Mouse (Mus musculus) limb, embryonic 15.5 days (tissue): ENCODE data around the gene Rnf114. TPM values are rescaled to one million over a fixed set of nuclear protein-coding genes. Genes with fewer than 3 reads are reported as not detected.
A peak's percentile ranks its signal among the peaks of the same experiment; 100 is the strongest.

Source experiments
- ATAC-seq: fragments of 200-750 bp; cut with Nextera tagmentation; 2 replicates; pipeline ENCODE4 v1.8.0; 2017; ENCODE audit warnings: low read depth, moderate TSS enrichment; ENCODE audit not compliant: insufficient number of reproducible peaks, low FRiP score, low TSS enrichment
- H3K27ac ChIP-seq: fragments of 300-500 bp; sonication (generic); 2 replicates; pipeline ENCODE4 v1.5.1; 2015; ENCODE audit warnings: moderate library complexity, mild to moderate bottlenecking, inconsistent platforms
- H3K27me3 ChIP-seq: fragments of 300-500 bp; sonication (generic); 2 replicates; pipeline ENCODE4 v1.6.1; 2015; ENCODE audit warnings: inconsistent platforms
- H3K36me3 ChIP-seq: fragments of 300-500 bp; sonication (generic); 2 replicates; pipeline ENCODE4 v1.6.1; 2015; ENCODE audit warnings: inconsistent platforms
- H3K4me1 ChIP-seq: fragments of 300-500 bp; sonication (generic); 2 replicates; pipeline ENCODE4 v1.6.1; 2015; ENCODE audit warnings: inconsistent platforms
- H3K4me2 ChIP-seq: fragments of 300-500 bp; sonication (generic); 2 replicates; pipeline ENCODE4 v1.6.1; 2015; ENCODE audit warnings: mild to moderate bottlenecking, inconsistent platforms
- H3K4me3 ChIP-seq: fragments of 300-500 bp; sonication (generic); 2 replicates; pipeline ENCODE4 v1.5.1; 2015; ENCODE audit warnings: mild to moderate bottlenecking, inconsistent platforms
- H3K9ac ChIP-seq: fragments of 300-500 bp; sonication (generic); 2 replicates; pipeline ENCODE4 v1.6.1; 2015; ENCODE audit warnings: inconsistent platforms
- H3K9me3 ChIP-seq: fragments of 300-500 bp; sonication (generic); 2 replicates; pipeline ENCODE4 v1.6.1; 2016; ENCODE audit warnings: inconsistent platforms
- WGBS: fragments of 180-500 bp; shearing (Covaris S2); methylation state at CpG from one replicate; pipeline ENCODE4 v1.1.7; 2015; 5-methylcytosine and 5-hydroxymethylcytosine counted together
- polyA plus RNA-seq: library from polyadenylated mRNA; unstranded; fragments of >200 nt; fragmentation: Nextera tagmentation; extraction: Ambion mirVana; gene quantifications from 2 replicates; pipeline ENCODE4 v1.2.1, GENCODE M21; 2015

The Rnf114 gene
- polyA plus RNA-seq, 1 experiment from 2014 or later = 69.9 TPM

DNA sequence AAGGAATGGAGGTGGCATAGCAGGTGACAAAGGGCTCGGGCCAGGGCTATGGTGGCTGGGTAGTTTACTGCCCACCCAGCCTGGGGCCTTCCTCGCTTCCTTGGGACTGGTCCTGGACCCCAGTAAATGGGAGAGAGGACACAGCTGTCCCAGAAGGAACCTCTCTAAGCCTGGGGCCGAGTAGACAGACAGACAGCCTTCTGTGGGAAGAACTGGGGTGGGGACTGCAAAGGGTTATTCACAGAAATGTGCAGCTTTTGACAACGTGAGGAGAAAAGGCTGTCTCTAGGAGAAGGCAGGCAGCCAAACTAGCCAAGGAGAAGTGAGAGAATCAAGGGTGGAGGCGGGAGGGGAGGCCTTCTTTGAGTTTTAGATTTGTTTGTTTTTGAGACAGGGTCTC lies 52.0 kb downstream of the Rnf114 start:
- 45% methylated on average over 5 of the region's 5 CpGs for WGBS
- Histone ChIP-seq H3K4me3 (no peak overlapping the region), H3K36me3 (peaks cover 12% of the 10 kb centered on the region), H3K4me2 (no peak overlapping the region), H3K4me1 (peaks cover 70% of the 10 kb centered on the region), H3K27me3 (no peaks in the 10 kb centered on the region), H3K9me3 (no peaks in the 10 kb centered on the region), H3K9ac (0 out of 2 replicates have a peak overlapping the region, but pooled peaks have one; percentile 4), H3K27ac (peak overlapping the region; percentile 95)
- no peak for ATAC-seq

DNA sequence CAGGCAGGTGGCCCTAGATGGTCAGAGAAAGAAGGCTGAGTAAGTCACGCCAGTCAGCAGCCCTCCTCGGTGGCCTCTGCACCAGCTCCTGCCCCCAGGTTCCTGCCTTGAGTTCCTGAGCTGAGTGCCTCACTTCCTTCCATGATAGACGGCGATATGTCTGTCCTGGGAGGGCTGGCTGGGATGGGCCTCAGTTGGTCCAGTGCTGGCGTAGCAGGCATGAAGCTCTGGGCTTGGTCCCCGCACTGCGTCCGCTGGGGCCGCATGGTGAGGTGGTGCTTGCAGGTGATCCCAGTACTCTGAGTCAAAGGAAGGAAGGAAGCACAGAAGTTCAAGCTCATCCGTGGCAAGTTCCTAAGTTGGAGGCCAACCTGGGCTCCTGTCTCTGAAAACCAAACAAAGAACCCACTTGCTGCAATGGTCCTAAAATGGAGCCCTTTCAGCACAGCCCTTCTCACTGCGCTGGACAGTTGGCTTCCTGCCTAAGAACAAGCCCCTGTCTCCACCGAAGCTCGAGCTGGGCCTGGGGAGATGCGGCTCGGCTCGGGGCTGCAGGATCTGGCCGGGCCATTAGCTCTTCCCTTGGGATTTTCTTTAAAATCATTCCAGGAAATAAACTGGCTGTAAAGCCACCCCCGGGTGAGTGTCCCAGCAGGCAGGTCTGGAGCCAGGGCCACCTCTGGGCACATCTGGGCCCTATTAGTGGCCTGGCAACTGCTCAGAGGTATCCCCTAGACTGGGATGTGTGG lies 54.2 kb downstream of the Rnf114 start:
- Histone ChIP-seq H3K36me3 (peaks cover 7% of the 10 kb centered on the region), H3K27me3 (no peaks in the 10 kb centered on the region), H3K27ac (peak overlapping the region; percentile 77), H3K4me2 (no peak overlapping the region), H3K4me1 (peaks cover 51% of the 10 kb centered on the region), H3K9me3 (no peaks in the 10 kb centered on the region), H3K4me3 (no peak overlapping the region), H3K9ac (no peak overlapping the region)
- no peak for ATAC-seq
- 56% methylated on average over 18 of the region's 18 CpGs for WGBS

DNA sequence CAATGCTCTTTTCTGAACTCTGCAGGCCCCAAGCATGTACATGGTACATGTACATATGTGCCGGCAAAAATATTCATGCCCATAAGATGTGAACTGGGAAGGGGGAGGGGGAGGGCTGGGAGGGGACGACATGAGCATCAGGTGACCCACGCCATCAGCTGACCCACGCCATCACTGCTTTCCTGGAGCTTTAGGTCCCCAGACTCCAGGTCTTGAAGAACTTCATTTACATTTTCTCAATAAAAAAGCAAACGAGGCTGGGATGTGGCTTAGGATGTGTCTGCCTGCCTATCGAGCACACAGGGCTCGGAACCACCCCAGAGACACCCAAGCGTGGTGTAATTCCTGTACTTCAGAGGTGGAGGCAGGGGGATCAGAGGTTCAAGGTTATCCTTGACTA lies 55.0 kb downstream of the Rnf114 start:
- no peaks in the 10 kb centered on the region for H3K27me3 ChIP-seq
- no peak for ATAC-seq
- H3K4me3 ChIP-seq = no peak overlapping the region
- H3K4me1 ChIP-seq = peaks cover 43% of the 10 kb centered on the region
- no peak overlapping the region for H3K9ac ChIP-seq
- WGBS = 64% methylated on average over 8 of the region's 8 CpGs
- no peaks in the 10 kb centered on the region; the same call in 1 of the 2 replicates for H3K36me3 ChIP-seq
- H3K9me3 ChIP-seq = no peaks in the 10 kb centered on the region
- no peak overlapping the region for H3K4me2 ChIP-seq
- H3K27ac ChIP-seq = peak overlapping the region; percentile 77; the same call in 1 of the 2 replicates

DNA sequence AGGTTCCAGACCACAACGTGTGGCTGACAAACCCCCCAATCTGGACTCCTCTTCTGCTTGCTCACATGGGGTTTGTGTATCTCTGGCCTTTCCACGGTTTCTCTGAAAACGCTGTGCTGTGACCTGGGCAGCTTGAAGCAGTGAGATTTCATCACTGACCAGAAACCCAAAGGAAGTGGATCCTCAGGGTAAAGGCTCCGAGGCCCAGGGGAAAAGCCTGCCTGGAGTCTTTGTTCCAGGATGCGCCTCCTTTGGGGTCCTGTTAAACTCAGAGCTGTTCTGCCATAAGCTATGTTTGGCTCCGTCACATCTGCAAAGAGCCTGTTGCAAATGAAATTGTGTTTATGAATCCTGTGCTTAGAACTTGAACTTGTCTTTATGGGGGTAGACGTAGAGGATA lies 56.5 kb downstream of the Rnf114 start:
- Histone ChIP-seq H3K4me1 (peaks cover 36% of the 10 kb centered on the region), H3K27ac (no peak overlapping the region), H3K4me2 (no peak overlapping the region), H3K9me3 (no peaks in the 10 kb centered on the region), H3K36me3 (no peaks in the 10 kb centered on the region), H3K9ac (no peak overlapping the region), H3K4me3 (no peak overlapping the region), H3K27me3 (no peaks in the 10 kb centered on the region)
- ATAC-seq = no peak
- 69% methylated on average over 7 of the region's 7 CpGs for WGBS

DNA sequence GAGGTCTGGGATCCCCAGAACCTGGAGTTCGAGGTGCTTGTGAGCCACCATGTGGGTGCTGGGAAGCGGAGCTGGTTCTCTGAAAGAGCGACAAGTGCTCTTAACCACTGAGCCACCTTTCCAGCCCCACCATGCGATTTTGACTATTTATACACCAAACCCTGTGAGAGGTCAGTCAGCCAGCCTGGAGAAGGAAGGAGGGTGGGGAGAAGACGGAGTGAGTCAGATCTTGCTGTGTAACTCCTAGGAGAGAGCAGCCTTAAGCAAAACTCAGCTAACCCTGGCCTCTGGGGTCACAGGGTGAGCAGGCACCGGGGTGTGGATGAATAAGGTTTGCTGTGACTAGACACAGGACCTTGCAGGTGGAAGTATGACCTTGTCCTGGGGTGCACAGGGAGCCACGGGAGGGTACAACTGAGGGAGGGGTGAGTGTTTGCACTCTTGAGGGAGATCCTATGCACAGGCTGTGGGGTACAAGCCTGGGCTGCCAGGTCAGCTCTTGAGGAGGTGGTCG lies 58.0 kb downstream of the Rnf114 start:
- Histone ChIP-seq H3K27me3 (no peaks in the 10 kb centered on the region), H3K9me3 (no peaks in the 10 kb centered on the region), H3K27ac (no peak overlapping the region), H3K9ac (no peak overlapping the region), H3K36me3 (no peaks in the 10 kb centered on the region), H3K4me1 (peaks cover 31% of the 10 kb centered on the region), H3K4me2 (no peak overlapping the region), H3K4me3 (no peak overlapping the region)
- 70% methylated on average over 8 of the region's 8 CpGs for WGBS
- ATAC-seq = no peak

DNA sequence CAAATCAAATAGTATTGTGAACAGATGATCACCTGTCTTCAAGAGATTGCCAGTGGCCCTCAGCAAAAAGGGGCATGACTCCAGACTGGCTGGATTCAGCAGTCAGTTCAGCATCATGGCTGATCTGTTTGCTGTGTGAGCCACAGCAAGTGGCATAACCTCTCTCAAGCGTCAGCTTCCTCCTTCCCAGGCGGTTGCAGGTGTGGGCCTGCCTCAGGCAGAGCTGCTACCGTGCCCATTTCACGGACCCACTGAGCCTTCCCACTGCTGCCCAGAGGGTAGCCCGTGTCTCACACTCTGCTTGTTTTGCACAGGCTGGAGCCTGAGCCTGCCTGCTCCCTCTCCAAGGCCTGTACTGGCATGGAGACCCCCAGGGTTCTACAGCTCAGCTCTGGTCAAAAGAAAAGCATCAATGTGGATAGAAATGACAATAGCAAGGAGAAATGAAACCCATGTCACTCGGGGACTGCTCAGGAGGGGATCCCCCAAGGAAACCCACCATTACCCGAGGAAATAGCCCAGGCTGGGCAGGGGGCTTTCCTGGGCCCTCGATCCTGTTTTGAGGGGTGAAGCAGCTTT lies 59.0 kb downstream of the Rnf114 start:
- Histone ChIP-seq H3K27ac (no peak overlapping the region), H3K4me2 (no peak overlapping the region), H3K4me3 (no peak overlapping the region), H3K4me1 (peaks cover 27% of the 10 kb centered on the region), H3K27me3 (no peaks in the 10 kb centered on the region), H3K36me3 (no peaks in the 10 kb centered on the region), H3K9ac (no peak overlapping the region), H3K9me3 (no peaks in the 10 kb centered on the region)
- no peak for ATAC-seq
- WGBS = 67% methylated on average over 8 of the region's 8 CpGs

DNA sequence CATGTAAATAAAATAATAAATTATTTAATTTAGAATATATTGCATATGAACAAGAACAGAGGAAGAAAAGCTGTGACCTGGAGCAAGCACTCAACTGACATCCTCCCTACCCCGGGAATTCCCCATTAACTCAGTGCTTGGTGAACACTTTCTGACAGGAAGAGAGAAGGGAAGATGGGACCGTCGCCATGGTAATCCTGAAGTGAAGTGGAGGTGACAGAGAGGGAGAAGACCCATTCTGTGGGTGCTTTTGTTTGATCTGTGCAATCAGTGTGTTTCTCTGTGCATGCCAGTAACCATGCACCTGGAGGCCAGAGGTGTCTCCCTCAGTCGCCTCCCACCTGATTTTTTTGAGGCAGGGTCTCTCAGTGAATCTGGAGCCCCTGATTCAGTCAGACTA lies 59.8 kb downstream of the Rnf114 start:
- Histone ChIP-seq H3K4me1 (peaks cover 18% of the 10 kb centered on the region), H3K27ac (no peak overlapping the region), H3K4me3 (no peak overlapping the region), H3K9me3 (no peaks in the 10 kb centered on the region), H3K4me2 (no peak overlapping the region), H3K9ac (no peak overlapping the region), H3K36me3 (no peaks in the 10 kb centered on the region), H3K27me3 (no peaks in the 10 kb centered on the region)
- no peak for ATAC-seq
- 84% methylated on average over 4 of the region's 4 CpGs for WGBS

DNA sequence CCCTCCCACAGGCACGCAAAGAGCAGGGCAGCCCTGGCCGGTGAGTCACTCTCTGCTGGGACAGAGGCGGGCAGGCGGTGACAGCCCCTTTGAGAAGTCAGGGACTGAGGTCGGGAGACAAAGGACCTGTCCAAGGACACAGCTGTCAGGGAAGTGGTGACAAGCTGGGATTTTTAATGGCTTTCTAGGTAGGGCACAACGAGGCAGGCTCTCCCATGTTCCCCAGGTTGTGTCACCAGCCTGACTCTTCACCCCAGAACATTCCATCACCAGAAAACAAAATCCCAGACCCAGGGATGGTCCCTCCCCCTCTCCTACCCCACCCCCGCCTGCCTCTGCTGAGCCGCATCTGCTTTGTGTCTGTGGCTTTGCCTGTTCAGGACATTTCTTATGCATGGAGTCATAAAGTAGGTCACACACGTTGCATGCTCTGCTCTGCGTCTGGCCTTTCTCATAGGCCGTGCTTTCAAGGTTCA lies 60.5 kb downstream of the Rnf114 start:
- Histone ChIP-seq H3K27me3 (no peaks in the 10 kb centered on the region), H3K36me3 (no peaks in the 10 kb centered on the region), H3K4me2 (no peak overlapping the region), H3K4me1 (peaks cover 14% of the 10 kb centered on the region), H3K9ac (no peak overlapping the region), H3K27ac (peak overlapping the region; percentile 38; the same call in 1 of the 2 replicates), H3K4me3 (no peak overlapping the region), H3K9me3 (no peaks in the 10 kb centered on the region)
- WGBS = 23% methylated on average over 11 of the region's 11 CpGs
- no peak for ATAC-seq

DNA sequence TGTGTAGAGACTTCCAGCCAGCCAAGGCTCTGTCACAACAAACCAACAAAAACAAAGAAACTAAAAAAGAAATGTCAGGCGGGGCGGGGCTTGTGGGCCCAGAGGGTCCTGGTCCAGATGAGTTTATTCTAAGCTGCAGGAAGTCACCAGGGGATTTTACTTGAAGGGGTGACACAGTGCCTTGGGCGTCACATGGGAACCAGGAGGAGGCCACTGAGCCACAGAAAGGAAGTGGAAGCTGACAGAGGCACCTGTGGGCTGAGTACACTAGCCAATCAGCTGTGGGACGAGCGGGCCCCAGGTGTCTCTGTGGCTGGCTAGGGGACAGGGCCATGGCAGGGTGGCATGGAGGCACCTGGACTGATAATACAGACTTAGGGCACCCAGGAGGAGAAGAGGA lies 63.3 kb downstream of the Rnf114 start:
- no peak overlapping the region for H3K4me2 ChIP-seq
- 91% methylated on average over 5 of the region's 5 CpGs for WGBS
- no peaks in the 10 kb centered on the region for H3K36me3 ChIP-seq
- no peak overlapping the region for H3K27ac ChIP-seq
- ATAC-seq = no peak
- no peaks in the 10 kb centered on the region for H3K9me3 ChIP-seq
- H3K4me3 ChIP-seq = no peak overlapping the region
- H3K9ac ChIP-seq = no peak overlapping the region
- H3K4me1 ChIP-seq = peaks cover 32% of the 10 kb centered on the region
- H3K27me3 ChIP-seq = no peaks in the 10 kb centered on the region

DNA sequence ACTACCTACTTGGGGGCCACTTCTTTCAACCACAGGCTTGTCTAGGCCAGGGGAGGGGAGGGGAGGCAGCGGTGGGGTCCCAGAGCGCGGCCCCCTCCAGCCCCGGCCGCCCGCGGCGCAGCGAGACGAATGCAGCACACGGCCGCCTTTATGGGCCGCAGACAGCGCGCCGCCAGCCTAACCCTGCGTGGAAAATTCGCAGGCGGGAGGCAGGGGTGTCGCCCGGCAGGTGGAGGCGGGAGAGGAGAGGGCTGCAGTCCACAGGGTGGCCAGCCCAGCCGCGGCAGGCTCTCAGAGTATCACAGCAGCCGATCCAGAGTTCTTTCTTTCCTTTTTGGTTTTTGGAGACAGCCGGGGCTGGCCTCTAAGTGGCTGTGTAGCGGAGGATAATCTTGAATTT lies 67.0 kb downstream of the Rnf114 start:
- Histone ChIP-seq H3K36me3 (no peaks in the 10 kb centered on the region), H3K4me2 (peak overlapping the region; percentile 44), H3K4me3 (peak overlapping the region; percentile 13), H3K9ac (peak overlapping the region; percentile 14; the same call in 1 of the 2 replicates), H3K27ac (peak overlapping the region; percentile 81), H3K4me1 (peaks cover 53% of the 10 kb centered on the region), H3K27me3 (no peaks in the 10 kb centered on the region), H3K9me3 (no peaks in the 10 kb centered on the region)
- peak; percentile 15; the same call in 1 of the 2 replicates for ATAC-seq
- 8% methylated on average over 27 of the region's 27 CpGs for WGBS

DNA sequence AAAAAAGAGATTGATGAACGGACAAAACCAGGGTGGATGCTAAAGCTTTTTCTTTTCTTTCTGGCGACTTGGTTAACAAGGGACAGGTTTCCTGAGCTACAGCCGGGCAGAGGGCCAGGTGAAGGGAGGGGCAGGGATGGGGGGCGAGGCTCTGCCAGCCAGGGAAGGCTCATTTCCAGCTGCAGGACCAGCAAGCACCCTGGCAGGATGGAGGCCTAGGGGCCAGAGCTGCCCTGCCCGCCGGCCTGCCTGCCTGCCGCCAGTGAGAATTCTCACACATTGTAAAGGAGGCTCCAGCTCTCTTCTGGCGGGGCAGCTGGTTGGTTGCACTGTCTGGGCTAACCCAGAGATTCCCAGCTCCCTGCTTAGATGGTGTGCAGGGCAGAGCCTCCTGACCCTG lies 69.7 kb downstream of the Rnf114 start:
- 19% methylated on average over 8 of the region's 8 CpGs for WGBS
- ATAC-seq = no peak
- no peaks in the 10 kb centered on the region for H3K9me3 ChIP-seq
- H3K36me3 ChIP-seq = no peaks in the 10 kb centered on the region
- no peak overlapping the region for H3K9ac ChIP-seq
- no peak overlapping the region for H3K4me3 ChIP-seq
- peak overlapping the region; percentile 93 for H3K27ac ChIP-seq
- peaks cover 73% of the 10 kb centered on the region for H3K4me1 ChIP-seq
- H3K4me2 ChIP-seq = no peak overlapping the region
- H3K27me3 ChIP-seq = no peaks in the 10 kb centered on the region

DNA sequence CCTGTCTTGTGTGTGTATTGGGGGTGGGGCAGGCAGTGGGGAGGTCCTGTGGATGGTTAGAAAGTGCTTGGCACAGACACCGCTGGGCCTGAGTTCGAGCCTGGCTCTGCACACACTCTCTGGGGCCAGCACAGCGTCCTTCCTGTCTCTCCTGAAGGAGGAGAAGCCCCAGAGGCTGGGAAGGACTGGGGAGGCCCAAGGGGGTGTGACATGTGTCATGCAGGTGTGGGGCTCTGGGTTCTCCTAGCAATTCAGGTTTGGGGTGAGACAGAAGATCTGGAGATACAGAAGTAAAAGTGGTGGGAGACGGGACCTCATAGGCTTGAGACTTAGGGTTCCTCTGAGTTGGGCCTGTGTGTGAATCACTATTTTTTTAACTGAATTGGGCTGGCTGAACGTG lies 70.6 kb downstream of the Rnf114 start:
- Histone ChIP-seq H3K4me2 (no peak overlapping the region), H3K4me1 (peaks cover 74% of the 10 kb centered on the region), H3K27me3 (no peaks in the 10 kb centered on the region), H3K36me3 (no peaks in the 10 kb centered on the region), H3K4me3 (no peak overlapping the region), H3K9me3 (no peaks in the 10 kb centered on the region), H3K9ac (no peak overlapping the region), H3K27ac (peak overlapping the region; percentile 93)
- ATAC-seq = no peak
- 28% methylated on average over 5 of the region's 5 CpGs for WGBS
